Mouse (Mus musculus) B cell, adult 2 months (primary cell): Measurements from ENCODE around the gene Cbx4.
A peak's percentile ranks its signal among the peaks of the same experiment; 100 is the strongest.

ENCODE experiments used
- DNase-seq, 2 experiments: peaks; one replicate each; pipeline ENCODE4 v3.0.0; 2022

The Cbx4 gene

DNA sequence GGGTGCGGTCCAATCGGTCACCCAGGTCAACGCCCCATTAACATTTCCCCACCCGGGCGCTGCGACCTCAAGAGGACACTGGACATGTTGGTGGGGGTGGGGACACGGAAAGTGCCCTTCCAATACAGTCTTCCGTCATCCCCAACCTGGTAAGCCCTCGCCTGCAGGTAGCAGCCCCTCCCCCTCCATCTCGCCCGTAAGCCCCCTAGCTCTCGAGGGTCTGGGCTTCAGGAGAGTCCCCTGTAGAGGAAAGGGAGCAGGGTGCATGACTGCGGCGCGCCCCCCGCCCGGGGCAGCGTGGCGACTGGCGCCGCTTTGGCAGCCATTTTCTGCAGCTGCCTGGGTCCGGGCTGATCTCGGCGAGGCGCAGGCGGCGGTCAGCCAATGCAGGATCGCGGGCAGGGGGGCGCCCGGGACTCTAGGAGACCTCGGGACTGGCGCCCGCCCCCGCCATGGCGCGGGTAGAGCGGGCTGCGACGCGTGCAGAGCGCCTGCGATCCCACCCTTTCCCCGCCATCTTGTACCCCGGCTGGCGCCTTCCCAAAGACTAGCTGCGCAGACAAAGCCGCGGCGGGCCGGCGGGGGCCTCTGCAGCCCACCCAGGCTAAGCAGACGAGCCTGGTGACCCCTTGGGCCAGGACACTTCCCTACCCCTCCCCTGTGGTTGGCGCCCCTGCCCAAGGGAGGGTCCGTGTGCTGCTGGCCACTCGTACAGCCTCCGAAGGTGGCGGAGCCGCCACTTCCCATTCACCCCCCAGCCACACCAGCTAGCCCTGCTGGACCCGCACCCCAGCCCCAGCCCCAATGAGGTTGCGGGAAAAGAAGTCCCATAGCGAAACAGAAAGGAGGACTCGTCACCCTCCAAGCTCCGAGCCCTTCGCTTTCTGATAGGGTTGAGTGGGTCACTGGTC is 29.5 kb downstream of the Cbx4 start:
- DNase-seq = peak; percentile 52 to 62

DNA sequence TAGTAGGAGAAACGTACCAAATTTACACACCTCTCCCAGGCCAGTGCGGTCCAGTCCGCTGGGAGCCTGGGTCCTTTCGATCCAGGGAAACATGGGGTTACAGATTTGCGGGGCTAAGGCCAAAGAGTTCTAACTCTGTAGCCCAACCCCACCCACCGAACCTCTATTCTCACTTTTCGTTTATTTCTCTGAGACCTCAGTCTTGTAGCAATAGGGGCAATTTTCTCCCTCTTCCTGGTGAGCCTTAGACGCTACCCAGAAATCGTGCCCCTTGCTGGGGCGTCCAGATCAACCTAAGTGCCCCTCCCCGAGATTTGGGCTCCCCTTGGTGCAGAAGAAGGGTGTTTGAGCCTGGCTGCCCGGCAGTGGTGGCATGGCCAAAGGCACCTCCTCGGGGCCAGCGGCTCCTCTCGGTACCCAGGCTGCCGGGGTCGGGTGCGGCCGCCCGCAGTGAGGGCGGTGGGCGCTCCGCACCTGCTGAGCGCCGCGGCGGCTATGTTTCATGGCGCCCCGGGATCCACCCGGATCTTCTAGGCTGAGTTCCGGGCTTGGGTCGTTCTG is 30.4 kb downstream of the Cbx4 start:
- peak; percentile 20 to 42 for DNase-seq

DNA sequence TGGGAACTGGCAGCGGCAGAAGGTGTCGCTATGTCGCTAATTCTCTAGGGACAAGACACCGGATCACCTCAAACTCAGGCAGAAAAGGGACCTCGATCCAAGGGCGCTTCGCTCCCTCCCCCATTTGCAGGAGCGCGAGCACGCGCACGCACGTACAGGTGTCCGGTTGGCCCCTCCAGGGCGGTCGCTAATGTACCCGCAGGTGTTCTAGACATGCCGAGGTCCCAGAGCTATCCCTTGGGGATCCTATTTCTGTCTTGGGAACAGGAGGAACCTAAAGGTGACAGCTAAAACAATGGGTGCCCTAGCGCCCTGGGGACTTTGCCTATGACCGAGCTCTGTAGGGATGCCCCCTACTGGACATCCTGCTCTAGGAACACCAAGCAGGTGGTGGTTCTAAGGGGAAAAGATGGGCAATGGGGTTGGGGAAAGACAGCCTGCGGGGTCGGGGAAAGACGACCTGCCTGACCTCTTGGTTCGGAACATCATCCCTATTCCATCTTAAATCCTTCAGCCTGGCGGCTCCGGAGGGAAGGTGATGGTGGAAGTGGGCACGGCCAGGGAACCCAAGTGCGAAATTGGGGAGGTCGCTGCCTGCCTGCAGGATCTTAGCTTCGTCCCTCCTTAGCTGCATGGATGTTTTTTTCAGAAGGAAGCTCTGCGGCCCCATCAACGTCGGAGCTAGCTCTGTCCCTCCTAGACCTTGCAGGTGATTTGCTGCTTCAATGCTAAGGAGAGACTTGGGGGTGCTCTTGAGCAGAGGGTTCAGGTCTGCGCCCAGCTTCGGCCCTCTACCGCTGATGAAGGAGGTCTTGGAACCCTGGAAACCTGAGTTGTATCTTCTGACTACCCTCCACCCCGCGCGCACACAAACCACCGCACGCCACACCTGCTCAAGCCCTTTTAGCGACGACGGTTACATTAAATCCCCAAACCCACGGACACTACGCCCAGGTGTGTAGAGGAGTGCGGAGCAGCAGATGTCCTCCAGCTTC is 31.4 kb downstream of the Cbx4 start:
- DNase-seq = peak; percentile 63 to 65

DNA sequence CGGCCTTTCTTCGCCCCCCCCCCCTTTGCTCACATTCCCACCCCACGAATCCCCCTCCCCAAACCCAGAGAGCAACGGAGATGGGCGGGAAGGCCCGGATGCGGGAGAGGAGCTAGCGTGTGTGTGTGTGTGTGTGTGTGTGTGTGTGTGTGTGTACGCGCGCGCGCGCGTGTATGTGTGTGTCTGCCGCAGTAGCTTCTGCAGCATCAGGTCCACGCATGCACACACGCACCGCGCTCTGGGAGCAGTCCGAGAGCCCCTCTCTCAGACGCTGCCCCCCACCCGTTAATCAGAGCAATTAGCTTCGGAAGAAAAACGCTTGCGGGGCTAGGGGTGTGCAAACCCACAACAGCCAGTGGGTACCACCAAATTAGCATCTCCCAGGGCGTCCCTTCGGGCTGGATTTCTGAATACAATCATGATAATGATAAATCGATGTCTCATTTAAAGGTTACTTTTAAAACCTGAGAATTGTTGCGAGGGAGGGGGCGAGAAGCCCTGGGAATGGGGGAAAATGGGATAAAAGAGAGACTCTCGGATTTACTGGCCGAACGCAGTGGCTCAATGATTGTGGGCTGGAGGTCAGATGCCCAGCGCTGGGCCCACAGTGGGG is 32.2 kb downstream of the Cbx4 start:
- DNase-seq = peak; percentile 17 to 23

DNA sequence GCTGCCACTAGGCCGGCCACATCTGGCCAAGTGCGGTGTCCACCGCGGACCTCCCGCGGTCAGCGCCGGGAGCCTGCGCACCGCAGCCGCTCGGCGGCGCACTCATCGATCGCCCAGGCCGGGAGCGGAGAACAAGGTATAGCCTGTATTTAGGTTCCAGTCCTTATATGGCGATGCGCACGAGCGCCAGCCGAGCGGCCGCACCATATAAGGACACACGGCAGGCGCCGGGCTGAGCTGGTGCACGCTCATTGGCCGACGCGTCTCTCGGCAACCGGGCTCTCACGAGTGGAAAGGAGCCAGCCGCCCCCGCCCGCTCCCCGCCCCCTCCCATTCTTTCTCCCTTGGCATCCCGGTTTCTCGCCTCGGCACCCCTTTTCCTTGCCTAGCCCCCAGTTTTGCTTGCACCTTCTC is 32.8 kb downstream of the Cbx4 start:
- peak; percentile 75 to 80 for DNase-seq

DNA sequence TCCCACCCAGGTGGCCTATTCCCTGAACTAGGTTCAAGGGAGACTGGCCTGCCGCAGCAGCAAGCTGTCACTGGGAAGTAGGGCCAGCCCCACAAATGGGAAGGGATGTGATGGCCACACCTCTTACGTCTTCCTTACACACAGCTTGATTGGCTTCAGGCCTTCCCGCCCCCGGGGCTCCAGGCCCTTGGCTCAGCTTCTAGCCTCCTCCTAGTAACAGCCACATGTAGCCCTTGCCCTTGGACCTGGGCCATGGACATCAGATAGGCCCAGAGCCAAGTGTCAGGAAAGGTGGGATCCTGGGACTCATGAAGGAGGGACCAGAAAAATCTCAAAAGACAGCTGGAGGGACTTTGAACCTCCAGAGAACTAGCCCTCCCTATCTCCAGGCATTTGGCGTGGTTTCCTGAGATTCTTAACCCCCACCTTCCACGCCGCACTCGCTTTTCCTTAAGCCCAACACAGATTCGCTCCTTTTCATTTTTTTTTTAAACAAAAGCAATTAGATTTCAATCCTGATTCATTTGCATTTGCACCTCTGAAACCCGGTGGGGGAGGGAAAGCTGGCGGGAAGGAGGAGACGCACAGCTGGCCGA is 33.3 kb downstream of the Cbx4 start:
- DNase-seq = peak; percentile 29 to 31

DNA sequence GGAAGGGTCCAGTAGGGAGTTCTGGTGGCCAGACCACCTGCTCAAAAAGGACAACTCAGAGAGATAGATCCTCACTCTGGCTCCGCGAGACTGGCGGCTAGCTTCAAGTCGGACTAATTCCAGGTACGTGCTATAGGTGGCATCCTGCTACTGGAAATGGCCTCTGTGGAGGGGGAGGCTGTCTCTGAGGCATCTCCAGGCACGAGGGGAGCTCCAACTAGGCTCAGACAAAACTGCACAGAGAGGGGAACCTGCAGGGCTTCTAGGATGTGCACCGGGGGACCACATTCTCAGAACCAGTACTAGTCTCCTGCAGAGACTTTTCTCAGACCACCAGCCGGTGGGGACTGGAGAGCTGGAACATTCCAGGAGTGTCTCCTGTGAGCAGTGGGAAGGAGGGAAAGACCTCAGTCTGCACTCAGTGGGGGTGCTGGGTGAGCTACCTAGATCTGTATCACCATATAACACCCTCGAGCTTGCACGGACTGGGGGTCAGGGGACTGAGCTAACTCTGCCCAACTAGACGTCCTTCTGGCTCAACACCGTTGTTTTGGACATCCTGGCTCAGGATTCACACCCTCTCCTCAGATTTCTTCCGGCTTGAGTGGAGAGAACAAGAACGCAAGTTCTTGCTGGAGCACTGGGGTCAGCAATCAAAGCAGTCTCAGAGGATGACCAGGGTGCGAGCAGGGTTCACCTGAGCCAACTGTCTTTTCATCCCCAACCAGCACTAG is 33.9 kb downstream of the Cbx4 start:
- DNase-seq = peak; percentile 57

DNA sequence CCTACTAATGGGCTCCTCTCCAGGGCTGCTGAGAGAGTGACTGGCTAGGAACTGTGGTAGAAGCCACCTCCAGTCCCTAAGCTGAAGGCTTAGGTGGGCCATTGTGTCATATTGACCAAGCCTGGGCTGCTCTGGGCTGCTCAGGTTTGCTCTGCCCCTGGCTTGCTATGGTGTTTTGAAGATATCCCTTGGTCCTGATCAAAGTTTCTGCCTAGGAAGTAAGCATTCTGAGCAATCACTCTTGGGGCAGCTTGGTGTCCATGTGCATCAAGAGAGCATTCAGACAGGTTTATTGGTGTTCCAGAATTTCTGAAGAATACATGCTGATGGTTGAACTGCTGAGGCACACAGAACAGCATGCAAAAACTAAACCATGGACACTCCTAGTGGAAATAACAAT is 34.6 kb downstream of the Cbx4 start:
- DNase-seq = no peak

DNA sequence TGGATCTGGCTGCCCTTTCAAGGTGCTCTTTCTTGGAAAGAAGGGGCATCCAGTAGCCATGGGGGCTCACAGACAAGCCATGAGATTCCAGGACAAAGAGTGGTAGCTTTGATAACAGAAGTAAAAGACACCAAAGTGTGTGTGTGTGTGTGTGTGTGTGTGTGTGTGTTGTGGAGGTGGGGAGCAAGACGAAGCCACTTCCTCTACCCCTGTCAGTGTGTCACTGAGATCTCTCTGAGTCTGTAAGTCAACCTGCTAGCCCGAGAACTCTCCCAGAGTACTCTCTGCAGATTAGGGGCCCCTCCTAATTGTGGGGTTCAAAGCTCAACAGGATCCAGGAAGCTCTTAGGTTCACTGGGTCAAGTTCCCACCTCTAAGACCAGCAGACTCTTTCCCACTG is 35.7 kb downstream of the Cbx4 start:
- DNase-seq = peak; percentile 52

DNA sequence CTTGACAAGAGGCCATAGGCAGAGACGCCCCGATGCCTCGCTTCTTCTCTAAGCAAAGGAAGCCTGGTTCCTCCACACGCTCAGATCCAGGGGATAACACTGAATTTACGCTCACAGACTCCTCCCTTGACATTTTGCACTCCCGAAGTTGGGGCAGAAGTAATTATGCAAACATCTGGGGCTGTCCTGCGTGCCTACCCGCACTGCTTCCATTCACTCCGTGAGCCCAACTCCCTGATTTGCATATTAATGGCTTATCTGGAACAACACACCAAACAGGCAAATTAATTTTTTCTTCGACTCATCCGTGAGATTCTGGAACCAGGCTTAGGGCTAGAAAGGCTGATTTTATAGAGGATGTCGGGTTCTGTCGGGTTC is 37.9 kb downstream of the Cbx4 start:
- peak; percentile 47 to 55 for DNase-seq

DNA sequence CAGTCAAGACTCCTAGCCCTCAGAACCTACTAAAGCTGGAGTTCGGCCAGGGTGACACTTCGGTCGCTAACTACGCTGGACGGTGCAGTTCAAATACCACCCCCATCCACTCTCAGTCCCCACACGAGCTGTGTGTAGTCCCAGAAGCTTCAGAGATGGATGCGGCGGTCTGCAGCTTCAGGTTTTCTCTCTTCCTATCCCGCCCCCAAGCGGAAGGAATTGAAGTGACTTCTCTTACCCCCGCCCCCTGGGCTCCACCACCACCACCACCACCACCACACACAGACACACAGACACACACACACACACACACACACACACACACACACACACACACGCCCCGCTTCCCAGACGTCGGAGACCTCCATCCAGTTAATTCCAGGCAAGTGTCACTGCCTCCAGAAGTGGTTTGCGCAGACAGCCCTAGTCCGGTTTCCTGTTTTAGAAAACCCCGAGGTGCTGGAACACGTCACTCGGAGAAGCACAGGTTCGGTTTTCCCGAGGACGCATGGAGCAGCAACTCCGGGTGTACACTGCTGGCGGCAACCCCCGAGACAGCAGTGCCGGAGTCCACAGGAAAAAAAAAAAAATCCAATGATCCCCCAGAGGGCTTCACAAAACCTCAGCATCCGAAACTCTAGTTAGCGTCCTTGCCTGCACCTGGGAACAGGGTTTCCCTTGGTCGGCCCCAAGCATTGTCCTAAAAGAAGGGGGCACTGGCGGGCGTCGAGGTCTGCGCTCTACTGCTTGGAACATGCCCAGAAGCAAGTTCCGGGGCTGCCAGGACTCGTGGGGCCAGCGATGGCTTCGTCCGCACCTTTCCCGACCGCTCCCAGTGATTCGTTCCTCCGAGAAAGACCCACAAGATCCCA is 38.5 kb downstream of the Cbx4 start:
- peak; percentile 36 to 38 for DNase-seq

DNA sequence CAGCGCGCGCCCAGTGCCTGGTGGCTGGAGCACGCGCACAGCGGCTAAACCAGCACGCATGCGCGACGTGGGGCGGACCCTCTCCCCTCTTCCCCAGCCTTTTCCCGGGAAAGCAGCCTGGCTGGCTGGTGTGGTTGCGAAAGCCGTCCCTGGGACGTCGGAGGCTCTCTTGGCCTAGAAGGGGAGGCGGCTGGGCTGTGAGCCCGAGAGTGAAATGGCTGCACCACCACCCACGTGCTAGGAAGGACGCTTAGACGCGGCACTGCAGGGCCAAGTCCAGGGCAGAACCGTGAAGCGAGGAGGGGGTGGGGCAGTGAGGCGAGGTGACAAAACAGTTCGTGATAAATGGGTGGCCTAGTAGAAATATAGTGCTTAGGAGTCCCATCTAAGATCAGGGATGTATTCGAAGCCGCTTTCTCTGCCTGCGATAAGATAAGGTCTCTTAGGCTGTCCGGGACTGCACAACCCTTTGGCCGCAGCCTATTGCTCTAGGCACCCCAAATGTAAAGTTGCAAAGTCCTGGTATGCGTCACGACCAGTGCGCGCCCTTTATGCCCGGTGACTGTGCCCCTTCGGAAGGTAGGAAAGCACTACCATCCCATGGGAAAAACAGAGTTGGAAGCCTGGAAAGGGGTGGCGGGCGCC is 39.3 kb downstream of the Cbx4 start:
- peak; percentile 46 to 54 for DNase-seq

DNA sequence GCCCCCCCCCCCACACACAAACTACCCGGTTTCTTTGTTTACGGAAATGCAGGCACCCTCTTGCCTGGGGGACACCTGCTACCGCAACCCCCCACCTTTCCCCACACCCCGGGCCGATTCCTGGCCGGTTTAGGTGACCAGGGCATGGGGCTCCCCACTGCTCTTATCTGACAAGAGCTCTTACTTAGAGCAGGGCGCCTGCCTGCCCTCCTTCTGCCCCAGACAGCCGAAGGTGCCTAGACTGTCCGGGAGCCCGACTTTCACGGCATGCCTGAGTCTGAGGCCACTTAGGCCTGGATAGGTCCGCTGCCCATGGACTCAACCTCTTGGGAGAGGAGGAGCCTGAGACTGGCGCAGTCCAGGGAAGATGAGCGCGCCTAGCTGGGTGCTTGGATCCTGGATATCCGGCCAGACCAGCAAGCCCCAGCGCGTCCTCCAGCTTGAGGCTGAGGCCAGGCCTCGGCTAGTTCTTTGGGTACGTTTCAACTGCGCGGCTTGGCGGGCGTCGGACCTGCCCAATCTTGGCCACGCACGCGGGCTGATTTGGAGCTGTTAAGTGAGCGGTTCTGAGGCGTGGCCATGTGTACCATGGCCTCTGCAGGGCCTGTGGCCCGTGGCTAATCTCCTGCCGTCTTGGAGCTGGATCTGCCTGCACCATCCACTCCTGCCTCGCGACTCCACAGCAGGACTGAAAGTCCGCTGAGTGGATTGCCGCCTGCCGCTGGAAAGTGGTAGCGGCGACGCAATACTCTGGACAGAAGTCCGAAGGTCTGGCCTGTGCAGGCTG is 41.3 kb downstream of the Cbx4 start:
- DNase-seq = peak in 1 of 2 experiments; percentile 34

DNA sequence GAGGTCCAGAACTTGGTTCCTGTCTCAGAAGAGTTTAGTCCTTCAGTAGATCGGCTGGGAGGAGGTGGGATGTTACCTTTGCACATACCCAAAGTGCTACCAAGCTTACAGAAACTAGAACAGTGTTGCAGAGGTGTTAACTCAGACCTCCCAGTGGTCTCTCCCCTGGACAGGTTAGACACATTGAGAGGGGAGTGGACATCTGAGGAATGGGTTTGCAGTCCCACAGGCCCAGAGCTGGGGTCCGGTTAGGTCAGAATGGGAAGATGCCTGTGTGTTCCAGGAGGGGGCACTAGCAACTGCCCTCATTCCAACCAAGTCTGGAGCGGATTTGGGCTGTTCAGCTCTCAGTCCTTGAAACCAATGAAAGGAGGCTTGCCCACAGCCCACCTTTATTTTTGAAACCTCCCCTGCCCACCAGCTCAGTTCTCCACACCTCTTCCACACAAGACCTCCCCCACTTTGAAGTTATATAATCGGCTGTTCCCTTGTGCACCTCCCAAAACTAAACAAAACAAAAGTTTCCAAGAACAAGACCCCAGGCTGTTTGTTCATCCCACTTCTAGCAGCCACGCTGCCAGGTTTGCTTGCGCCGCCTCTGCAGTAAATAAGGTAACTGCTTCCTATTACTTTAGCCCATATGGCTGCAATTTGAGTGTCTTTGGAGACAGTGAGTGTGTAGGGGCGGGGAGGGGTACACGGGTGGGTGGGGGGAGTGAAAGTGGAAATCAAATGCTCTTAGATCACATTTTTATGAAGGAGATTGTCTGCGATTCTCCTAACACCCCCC is 42.1 kb downstream of the Cbx4 start:
- DNase-seq = peak; percentile 50 to 55

DNA sequence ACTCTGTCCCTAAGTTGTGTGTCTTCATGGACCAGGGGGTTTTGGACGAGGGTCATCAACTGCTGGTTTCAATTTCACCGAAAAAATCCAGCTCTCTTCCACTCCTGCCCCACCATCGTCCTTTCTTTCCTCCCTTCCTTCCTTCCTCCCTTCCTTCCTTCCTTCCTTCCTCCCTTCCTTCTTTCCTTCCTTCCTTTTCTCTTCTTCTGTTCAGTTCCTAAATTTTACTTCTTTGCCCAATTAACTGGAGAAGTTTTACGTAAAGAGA is 42.8 kb downstream of the Cbx4 start:
- DNase-seq = no peak

DNA sequence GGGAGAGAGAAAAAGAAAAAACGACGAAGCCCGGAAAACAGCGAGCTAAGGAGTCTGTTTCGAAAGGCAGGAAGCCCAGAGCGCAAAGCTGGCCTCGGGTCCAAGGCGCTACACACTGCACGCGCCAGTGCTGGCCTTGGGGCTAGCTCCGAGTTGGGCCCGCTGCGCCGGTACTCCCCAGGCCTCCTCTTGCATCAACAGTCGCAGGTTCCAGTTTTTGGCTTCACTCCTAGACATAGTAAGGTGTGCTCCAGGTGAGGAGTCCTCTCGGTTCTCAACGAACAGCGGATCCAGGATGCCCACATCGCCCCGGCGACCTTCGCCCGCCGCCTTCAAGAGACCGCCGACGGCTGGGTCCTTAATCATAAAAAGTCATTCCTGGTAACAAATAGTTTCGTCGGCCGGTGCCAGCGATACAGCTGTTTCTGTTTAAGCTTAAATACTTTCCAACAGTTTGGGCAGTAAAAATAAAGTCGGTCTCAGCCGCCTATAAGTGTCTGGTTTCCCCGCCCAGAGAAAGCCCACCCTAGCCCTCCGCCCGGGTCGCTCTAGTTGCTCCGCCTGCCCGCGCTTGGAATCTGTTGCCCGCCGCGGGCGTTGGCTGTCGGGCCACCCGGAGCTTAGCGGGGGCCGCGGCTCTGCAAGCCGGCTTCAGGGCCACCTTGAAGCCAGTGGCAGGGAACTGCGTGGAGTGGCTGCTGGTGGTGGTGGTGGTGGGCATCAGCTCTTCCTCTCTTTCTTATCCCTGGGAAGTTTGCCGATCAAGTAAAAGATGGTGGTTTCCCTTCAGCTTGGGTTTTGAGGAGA is 43.4 kb downstream of the Cbx4 start:
- peak; percentile 40 to 51 for DNase-seq

DNA sequence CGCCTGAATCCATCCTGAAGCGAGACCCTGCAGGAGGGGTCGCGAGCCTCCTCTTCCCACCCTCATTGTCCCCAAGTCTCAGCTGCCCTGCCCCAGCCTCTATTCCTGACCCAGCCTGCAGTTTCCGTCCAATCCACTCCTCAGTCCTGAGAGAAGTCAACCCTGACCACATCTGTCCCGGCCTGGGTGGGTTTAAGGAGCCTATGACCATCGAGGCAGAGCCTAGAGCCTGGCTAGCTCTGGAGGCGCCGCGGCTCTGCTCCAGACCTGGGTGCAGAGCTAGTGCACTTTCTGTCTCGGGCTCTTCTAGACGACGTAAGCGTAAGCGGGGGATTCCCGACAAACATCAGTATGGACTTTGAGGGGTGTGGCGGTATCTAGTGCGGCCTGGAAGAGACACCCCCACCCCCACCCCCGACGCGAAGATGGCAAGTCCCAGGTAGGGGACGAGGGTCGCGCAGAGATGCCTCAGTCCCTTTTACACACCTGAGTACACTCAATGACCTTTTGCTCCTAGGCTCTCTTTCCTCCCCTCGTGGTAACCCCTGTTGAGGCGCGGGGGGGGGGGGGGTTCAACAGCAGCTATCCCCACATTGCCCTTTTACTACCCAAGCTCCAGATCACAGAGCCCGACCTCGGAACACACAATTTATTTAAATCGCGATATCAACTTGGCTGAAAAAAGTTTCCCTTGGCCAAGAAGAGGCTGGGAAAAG is 44.1 kb downstream of the Cbx4 start:
- DNase-seq = peak; percentile 47 to 49
